In genomic region chr13:50965678-50966077, GRCm38 (mm10) we compare ENCODE assay signal across 25 mouse cellular contexts.
DNase-seq lines count a peak whose midpoint lies in the region; ATAC-seq and TF ChIP-seq lines count a peak whose summit lies in the region.
"Had no signal": no experiment of that assay in that cellular context is flagged by ENCODE, and none has a peak within 500 bp of the region (broad histone marks: within the 10 kb centered on the region; RNA-seq: fewer than 3 reads in every experiment).

No protein-coding gene starts in this region.

- H3K27me3 ChIP-seq in forebrain, embryonic 14.5 days (replicated peaks; ENCODE audit: control insufficient read depth, insufficient read depth, low read length): no peaks in the 10 kb centered on the region
- no peaks in the 10 kb centered on the region for H3K27me3 ChIP-seq in forebrain, embryonic 15.5 days
- H3K27me3 ChIP-seq: embryonic facial prominence, embryonic 15.5 days; heart, embryonic 15.5 days; hindbrain, embryonic 13.5 days had no signal

- ATAC-seq in frontal cortex, adult (ENCODE audit: low TSS enrichment): no peak
- no peak for ATAC-seq in forebrain, embryonic 14.5 days
- no peak for ATAC-seq in forebrain, embryonic 15.5 days (replicated peaks)
- ATAC-seq: forebrain, embryonic 16.5 days; hindbrain, postnatal 0 days had no signal

- peaks cover 6 to 14% of the 10 kb centered on the region in 2 experiments; a peak in 2 of 4 replicates for H3K4me1 ChIP-seq in ES-E14 (ENCODE audit: control insufficient read depth in 2 of 2, insufficient read depth in 2 of 2, low read length in 2 of 2, poor library complexity in 1 of 2)
- H3K4me1 ChIP-seq in forebrain, embryonic 14.5 days (ENCODE audit: control insufficient read depth, insufficient read depth, low read length): no peaks in the 10 kb centered on the region
- H3K4me1 ChIP-seq in forebrain, embryonic 15.5 days: no peaks in the 10 kb centered on the region
- H3K4me1 ChIP-seq: heart, embryonic 15.5 days; hindbrain, embryonic 13.5 days had no signal

- no peak overlapping the region for H3K9ac ChIP-seq in ES-E14 (ENCODE audit: insufficient read depth, low read depth, low read length, poor library complexity, severe bottlenecking)
- H3K9ac ChIP-seq in forebrain, embryonic 14.5 days (ENCODE audit: low read length): no peak overlapping the region
- H3K9ac ChIP-seq in forebrain, embryonic 15.5 days (replicated peaks): no peak overlapping the region
- H3K9ac ChIP-seq: embryonic facial prominence, embryonic 15.5 days; heart, embryonic 15.5 days; hindbrain, embryonic 13.5 days had no signal

- no peaks in the 10 kb centered on the region for H3K9me3 ChIP-seq in ES-E14 (ENCODE audit: control insufficient read depth, insufficient read depth, low read depth, low read length)
- H3K9me3 ChIP-seq in forebrain, embryonic 14.5 days (replicated peaks; ENCODE audit: control insufficient read depth, low read length): no peaks in the 10 kb centered on the region
- no peaks in the 10 kb centered on the region for H3K9me3 ChIP-seq in forebrain, embryonic 15.5 days
- H3K9me3 ChIP-seq: embryonic facial prominence, embryonic 15.5 days; forebrain, embryonic 10.5 days; heart, embryonic 15.5 days; hindbrain, embryonic 13.5 days had no signal

- no peak overlapping the region for H3K4me3 ChIP-seq in ES-E14 (ENCODE audit: insufficient read depth in 1 of 2, low read depth in 1 of 2, low read length in 2 of 2, poor library complexity in 1 of 2, severe bottlenecking in 1 of 2)
- H3K4me3 ChIP-seq in forebrain, embryonic 14.5 days (ENCODE audit: low read depth, low read length): no peak overlapping the region
- H3K4me3 ChIP-seq in forebrain, embryonic 15.5 days: no peak overlapping the region
- H3K4me3 ChIP-seq: embryonic facial prominence, embryonic 15.5 days; erythroblast, embryonic 14.5 days; forebrain, embryonic 10.5 days; heart, embryonic 15.5 days; hindbrain, embryonic 13.5 days had no signal

- in situ Hi-C loops in ES-E14 (cut with MboI; ENCODE audit: low sequenced_read_pairs in 2 of 2, unreplicated experiment in 2 of 2): loop anchor here in 1 of 2 experiments (10.0 to 25.0 kb wide), 2 partner anchors 249 to 647 kb away; no protein-coding TSS in a partner anchor

- no peak overlapping the region for H3K4me2 ChIP-seq in forebrain, embryonic 14.5 days (ENCODE audit: low read length)
- no peak overlapping the region for H3K4me2 ChIP-seq in forebrain, embryonic 15.5 days (replicated peaks)
- H3K4me2 ChIP-seq: embryonic facial prominence, embryonic 15.5 days; heart, embryonic 11.5 days; heart, embryonic 15.5 days; hindbrain, embryonic 13.5 days had no signal

- WGBS in forebrain, embryonic 14.5 days: 63% methylated on average over 4 of the region's 4 CpGs
- WGBS in forebrain, embryonic 15.5 days: 70% methylated on average over 4 of the region's 4 CpGs

- DNase-seq in heart, adult 11 months: peak; percentile 70
- DNase-seq in heart, adult 9 months (ENCODE audit: low spot score in 2 of 2): no peak
- DNase-seq in testis, postnatal 14 days (ENCODE audit: low spot score): peak; percentile 52
- DNase-seq in testis, postnatal 10 days (ENCODE audit: low spot score): no peak
- peak; percentile 34 for DNase-seq in ES-E14 (ENCODE audit: low read depth, low spot score)
- no peak for DNase-seq in forebrain, embryonic 14.5 days (ENCODE audit: low spot score)
- DNase-seq: adrenal gland, adult 2 months; adrenal gland, postnatal 25 days; cerebellum, adult 18-20 months; cerebellum, postnatal 14 days; embryo, embryonic 11 days; gastrocnemius, postnatal 36 days; heart, adult 18-20 months; heart, postnatal 14 days; kidney, adult 2 months had no signal

- peak overlapping the region; percentile 48 for H3K27ac ChIP-seq in ES-E14 (ENCODE audit: insufficient read depth, low read depth, low read length, poor library complexity, severe bottlenecking)
- H3K27ac ChIP-seq in forebrain, embryonic 14.5 days (ENCODE audit: low read depth, low read length): no peak overlapping the region
- no peak overlapping the region for H3K27ac ChIP-seq in forebrain, embryonic 15.5 days (replicated peaks)
- H3K27ac ChIP-seq: embryonic facial prominence, embryonic 15.5 days; forebrain, embryonic 10.5 days; heart, embryonic 15.5 days; hindbrain, embryonic 13.5 days; hindbrain, postnatal 0 days had no signal

- H3K36me3 ChIP-seq in ES-E14 (ENCODE audit: control insufficient read depth, insufficient read depth, low read length, poor library complexity, severe bottlenecking): no peaks in the 10 kb centered on the region
- no peaks in the 10 kb centered on the region for H3K36me3 ChIP-seq in forebrain, embryonic 14.5 days (ENCODE audit: control insufficient read depth, insufficient read depth, low read length)
- H3K36me3 ChIP-seq in forebrain, embryonic 15.5 days: no peaks in the 10 kb centered on the region
- H3K36me3 ChIP-seq: embryonic facial prominence, embryonic 15.5 days; forebrain, embryonic 10.5 days; heart, embryonic 15.5 days; hindbrain, embryonic 13.5 days had no signal

TF ChIP-seq in ES-E14, 5 proteins besides CTCF, POLR2A, EP300 and RAD21:
- TF ChIP-seq CHD2 (IDR thresholded peaks at IDR 0.05; ENCODE audit: low read depth, low read length): no peak
- no peak for TF ChIP-seq ZC3H11A (IDR thresholded peaks at IDR 0.05; ENCODE audit: borderline replicate concordance, low read depth, low read length)
TF ChIP-seq in ES-E14: peak in this region for 0.

Comparison
In these comparisons a context has a peak if more than half of its experiments do, and no peak if none do; other contexts are left out.
1. DNase-seq: peak in heart, adult 11 months (single experiment), testis, postnatal 14 days (single experiment) and ES-E14 (single experiment); none in heart, adult 9 months (0 of 2), testis, postnatal 10 days (single experiment) and forebrain, embryonic 14.5 days (single experiment).